Mouse (Mus musculus) kidney, embryonic 15.5 days (tissue): Measurements from ENCODE around the gene Efhd2. TPM values are rescaled to one million over a fixed set of nuclear protein-coding genes. Genes with fewer than 3 reads are reported as not detected.

Experiments used
- ATAC-seq: fragments of 200-750 bp; cut with Nextera tagmentation; replicated peaks from 2 replicates; pipeline ENCODE4 v1.8.0; 2017; ENCODE audit warnings: moderate TSS enrichment; ENCODE audit not compliant: low FRiP score
- H3K27ac ChIP-seq: fragments of 300-500 bp; sonication (generic); 2 replicates; pipeline ENCODE4 v1.5.1; 2015; ENCODE audit warnings: mild to moderate bottlenecking, inconsistent platforms
- H3K27me3 ChIP-seq: fragments of 300-500 bp; sonication (generic); 2 replicates; pipeline ENCODE4 v1.6.1; 2015; ENCODE audit warnings: inconsistent platforms
- H3K36me3 ChIP-seq: fragments of 300-500 bp; sonication (generic); 2 replicates; pipeline ENCODE4 v1.6.1; 2015; ENCODE audit warnings: inconsistent platforms
- H3K4me1 ChIP-seq: fragments of 300-500 bp; sonication (generic); 2 replicates; pipeline ENCODE4 v1.6.1; 2015; ENCODE audit warnings: inconsistent platforms
- H3K4me2 ChIP-seq: fragments of 300-500 bp; sonication (generic); 2 replicates; pipeline ENCODE4 v1.6.1; 2015; ENCODE audit warnings: moderate library complexity, mild to moderate bottlenecking, inconsistent platforms
- H3K4me3 ChIP-seq: fragments of 300-500 bp; sonication (generic); replicated peaks from 2 replicates; pipeline ENCODE4 v1.5.1; 2015; ENCODE audit warnings: mild to moderate bottlenecking, inconsistent platforms
- H3K9ac ChIP-seq: fragments of 300-500 bp; sonication (generic); 2 replicates; pipeline ENCODE4 v1.6.1; 2015; ENCODE audit warnings: mild to moderate bottlenecking, inconsistent platforms
- H3K9me3 ChIP-seq: fragments of 300-500 bp; sonication (generic); replicated peaks from 2 replicates; pipeline ENCODE4 v1.6.1; 2016; ENCODE audit warnings: inconsistent platforms
- WGBS: fragments of 180-500 bp; shearing (Covaris S2); methylation state at CpG from one replicate; pipeline ENCODE4 v1.1.7; 2015; ENCODE audit warnings: mixed read lengths; 5-methylcytosine and 5-hydroxymethylcytosine counted together
- polyA plus RNA-seq: library from polyadenylated mRNA; unstranded; fragments of >200 nt; fragmentation: Nextera tagmentation; extraction: Ambion mirVana; gene quantifications from 2 replicates; pipeline ENCODE4 v1.2.1, GENCODE M21; 2015

Gene Efhd2
- polyA plus RNA-seq, 1 experiment from 2014 or later: 56.7 TPM

DNA sequence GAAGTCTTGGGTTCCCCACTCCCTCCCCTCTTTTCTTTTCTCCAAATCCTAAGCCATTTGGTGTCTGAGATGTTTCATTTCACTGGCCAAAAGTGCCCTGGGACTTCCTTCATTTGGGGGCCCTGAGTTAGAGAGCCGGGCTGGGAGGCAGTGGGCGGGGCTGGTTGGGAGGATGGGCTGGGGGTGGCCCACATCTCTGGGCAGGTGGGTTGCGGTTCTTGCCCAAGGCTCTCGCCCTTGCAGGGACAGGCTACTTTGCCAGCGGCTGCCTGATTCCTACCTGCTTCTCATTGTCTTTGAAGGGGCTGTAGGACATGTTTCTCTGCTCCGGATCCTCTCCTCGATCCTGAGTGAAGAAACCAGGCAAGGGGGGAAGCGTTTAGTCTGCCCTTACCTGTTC, 24.2 kb upstream of the Efhd2 start:
- Histone ChIP-seq H3K4me3 (no peak overlapping the region), H3K27ac (no peak overlapping the region), H3K4me2 (no peak overlapping the region), H3K27me3 (no peaks in the 10 kb centered on the region), H3K4me1 (peaks cover 28% of the 10 kb centered on the region), H3K9me3 (no peaks in the 10 kb centered on the region), H3K36me3 (no peaks in the 10 kb centered on the region), H3K9ac (no peak overlapping the region)
- no peak for ATAC-seq
- 77% methylated on average over 8 of the region's 8 CpGs for WGBS

GRCm38 (mm10) chr4:141897838-141898237, 23.1 kb upstream of the Efhd2 start:
- no peak for ATAC-seq
- H3K9me3 ChIP-seq: no peaks in the 10 kb centered on the region
- no peaks in the 10 kb centered on the region for H3K36me3 ChIP-seq
- H3K4me2 ChIP-seq: no peak overlapping the region
- 74% methylated on average over 3 of the region's 3 CpGs for WGBS
- 0 out of 2 replicates have a peak overlapping the region, but pooled peaks have one; percentile 32 for H3K27ac ChIP-seq
- H3K27me3 ChIP-seq: no peaks in the 10 kb centered on the region
- no peak overlapping the region for H3K9ac ChIP-seq
- H3K4me1 ChIP-seq: peaks cover 28% of the 10 kb centered on the region
- H3K4me3 ChIP-seq: no peak overlapping the region

DNA sequence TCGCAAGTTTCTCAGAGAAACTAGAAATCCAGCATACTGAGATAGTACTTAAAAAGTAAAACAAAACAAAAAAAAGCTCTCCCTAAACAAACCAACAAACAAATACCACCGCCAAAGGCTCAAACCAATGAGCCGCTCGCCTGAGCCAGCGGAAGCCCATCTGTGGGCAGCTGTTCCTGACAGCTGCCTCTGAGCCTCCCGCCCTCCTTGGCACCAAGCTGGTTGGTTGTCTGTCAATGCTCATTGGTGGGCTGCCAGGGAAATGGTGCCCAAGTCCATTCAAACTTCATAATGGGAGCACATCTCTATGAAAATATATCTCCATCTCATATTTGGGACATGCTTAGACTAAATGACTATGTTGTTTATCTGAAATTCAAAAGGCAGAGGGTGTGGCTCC, 22.5 kb upstream of the Efhd2 start:
- H3K4me2 ChIP-seq: no peak overlapping the region
- ATAC-seq: no peak
- no peak overlapping the region for H3K9ac ChIP-seq
- H3K27ac ChIP-seq: no peak overlapping the region
- peaks cover 28% of the 10 kb centered on the region for H3K4me1 ChIP-seq
- 88% methylated on average over 6 of the region's 6 CpGs for WGBS
- H3K4me3 ChIP-seq: no peak overlapping the region
- H3K36me3 ChIP-seq: no peaks in the 10 kb centered on the region
- no peaks in the 10 kb centered on the region for H3K27me3 ChIP-seq
- H3K9me3 ChIP-seq: no peaks in the 10 kb centered on the region

DNA sequence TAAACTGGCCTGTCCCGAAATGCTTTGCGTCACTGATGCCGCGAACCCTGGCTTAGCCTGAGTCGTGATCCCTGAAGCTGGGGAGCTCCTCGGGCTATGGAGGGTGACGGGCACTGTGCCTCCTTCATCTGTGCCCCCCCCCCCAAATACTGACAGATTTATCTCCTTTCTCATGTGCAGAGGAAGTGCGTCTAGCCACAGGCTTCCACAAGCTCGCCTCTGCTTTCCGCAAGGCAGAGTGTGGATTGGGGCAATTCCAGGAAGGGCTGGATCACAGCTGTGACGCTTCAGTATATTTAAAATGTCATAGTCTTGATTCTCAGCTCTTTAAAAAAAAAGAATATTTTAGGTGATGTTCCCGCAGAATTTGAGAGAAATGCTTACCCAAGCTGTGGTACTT, 21.1 kb upstream of the Efhd2 start:
- no peak overlapping the region for H3K27ac ChIP-seq
- no peaks in the 10 kb centered on the region for H3K9me3 ChIP-seq
- H3K4me2 ChIP-seq: peak overlapping the region; percentile 39
- no peak overlapping the region for H3K9ac ChIP-seq
- H3K27me3 ChIP-seq: no peaks in the 10 kb centered on the region
- no peak overlapping the region for H3K4me3 ChIP-seq
- ATAC-seq: no peak
- WGBS: 36% methylated on average over 12 of the region's 12 CpGs
- peaks cover 23% of the 10 kb centered on the region for H3K4me1 ChIP-seq
- H3K36me3 ChIP-seq: no peaks in the 10 kb centered on the region

- no peak for ATAC-seq
Observed at GRCm38 (mm10) chr4:141893157-141893784, 18.6 kb upstream of the Efhd2 start.

DNA sequence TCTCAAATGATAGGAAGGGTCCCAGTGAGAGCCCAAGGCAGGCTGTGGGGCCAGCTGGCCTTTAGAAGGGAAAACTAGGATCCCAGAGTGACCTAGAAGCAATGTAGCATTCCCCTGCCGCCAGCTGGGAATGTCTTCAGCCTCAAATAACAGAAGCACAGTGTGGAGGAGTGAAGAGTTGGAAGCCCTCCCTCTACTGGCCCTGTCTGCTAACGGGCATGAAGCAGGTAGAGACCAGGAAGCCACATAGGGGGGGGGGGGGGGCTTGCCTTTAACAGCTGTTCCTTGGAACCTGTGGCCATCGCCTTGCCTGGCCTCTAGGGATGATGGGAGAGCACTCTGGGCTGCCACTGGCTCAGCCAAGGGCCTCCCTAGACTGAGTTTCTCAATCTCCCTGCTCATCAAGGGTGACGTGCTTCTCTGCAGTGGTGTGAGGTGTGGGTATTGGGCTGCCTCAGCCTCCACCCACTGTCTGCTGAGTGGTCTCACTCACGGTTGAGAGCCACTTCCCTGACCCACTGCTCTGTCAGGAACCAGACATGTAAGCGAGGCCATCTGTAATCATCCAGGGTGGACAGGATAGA, 11.8 kb upstream of the Efhd2 start:
- WGBS: 24% methylated on average over 6 of the region's 6 CpGs
- Histone ChIP-seq H3K4me3 (no peak overlapping the region), H3K9ac (no peak overlapping the region), H3K4me2 (no peak overlapping the region), H3K36me3 (no peaks in the 10 kb centered on the region), H3K4me1 (peaks cover 19% of the 10 kb centered on the region; the same call in 1 of the 2 replicates), H3K9me3 (no peaks in the 10 kb centered on the region; the same call in 1 of the 2 replicates), H3K27ac (peak overlapping the region; percentile 7; the same call in 1 of the 2 replicates), H3K27me3 (no peaks in the 10 kb centered on the region)
- peak; percentile 49; the same call in 1 of the 2 replicates for ATAC-seq

More at GRCm38 (mm10) chr4:141893157-141893784, 18.6 kb upstream of the Efhd2 start:
- no peaks in the 10 kb centered on the region for H3K27me3 ChIP-seq
- no peak overlapping the region for H3K9ac ChIP-seq
- H3K4me3 ChIP-seq: no peak overlapping the region
- WGBS: 86% methylated on average over 8 of the region's 8 CpGs
- H3K27ac ChIP-seq: no peak overlapping the region
- no peak overlapping the region for H3K4me2 ChIP-seq
- peaks cover 14% of the 10 kb centered on the region for H3K4me1 ChIP-seq
- H3K9me3 ChIP-seq: no peaks in the 10 kb centered on the region; the same call in 1 of the 2 replicates
- no peaks in the 10 kb centered on the region for H3K36me3 ChIP-seq

DNA sequence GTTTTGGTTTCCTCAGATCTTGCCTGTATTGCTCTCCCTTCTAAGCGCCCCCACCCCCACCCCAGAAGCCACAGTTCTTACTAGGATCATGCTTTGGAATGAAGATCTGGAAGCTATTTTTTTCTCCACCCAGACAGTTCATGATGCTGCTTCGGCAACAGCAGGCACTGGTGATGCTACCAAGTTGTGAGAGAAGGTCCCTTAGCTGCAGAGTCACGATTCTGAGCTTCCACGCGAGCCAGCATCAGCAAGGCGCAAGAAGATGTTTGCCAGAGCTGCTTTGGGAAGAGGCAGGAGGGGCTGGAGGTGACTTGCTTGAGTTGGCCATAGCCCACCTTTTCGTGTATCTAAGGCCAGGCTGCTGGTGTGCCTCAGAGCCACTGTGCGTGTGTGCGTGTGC, 10.7 kb upstream of the Efhd2 start:
- no peak overlapping the region for H3K27ac ChIP-seq
- no peak overlapping the region for H3K9ac ChIP-seq
- no peak overlapping the region for H3K4me2 ChIP-seq
- WGBS: 79% methylated on average over 9 of the region's 9 CpGs
- H3K36me3 ChIP-seq: no peaks in the 10 kb centered on the region
- H3K4me3 ChIP-seq: no peak overlapping the region
- no peaks in the 10 kb centered on the region; the same call in 1 of the 2 replicates for H3K9me3 ChIP-seq
- H3K27me3 ChIP-seq: no peaks in the 10 kb centered on the region
- ATAC-seq: no peak
- H3K4me1 ChIP-seq: peaks cover 22% of the 10 kb centered on the region; the same call in 1 of the 2 replicates

GRCm38 (mm10) chr4:141882858-141883257, 8.1 kb upstream of the Efhd2 start:
- ATAC-seq: no peak
- WGBS: 74% methylated on average over 7 of the region's 7 CpGs

GRCm38 (mm10) chr4:141881950-141882349, 7.2 kb upstream of the Efhd2 start:
- Histone ChIP-seq H3K4me3 (no peak overlapping the region), H3K27ac (no peak overlapping the region), H3K27me3 (no peaks in the 10 kb centered on the region; the same call in 1 of the 2 replicates), H3K9me3 (no peaks in the 10 kb centered on the region), H3K36me3 (no peaks in the 10 kb centered on the region), H3K4me1 (peaks cover 22% of the 10 kb centered on the region; the same call in 1 of the 2 replicates), H3K4me2 (no peak overlapping the region), H3K9ac (no peak overlapping the region)
- no peak for ATAC-seq
- 71% methylated on average over 5 of the region's 5 CpGs for WGBS

More at GRCm38 (mm10) chr4:141882858-141883257, 8.1 kb upstream of the Efhd2 start:
- Histone ChIP-seq H3K4me3 (no peak overlapping the region), H3K36me3 (no peaks in the 10 kb centered on the region), H3K27me3 (no peaks in the 10 kb centered on the region), H3K4me1 (peaks cover 22% of the 10 kb centered on the region; the same call in 1 of the 2 replicates), H3K4me2 (no peak overlapping the region), H3K9ac (no peak overlapping the region), H3K27ac (no peak overlapping the region), H3K9me3 (no peaks in the 10 kb centered on the region)

DNA sequence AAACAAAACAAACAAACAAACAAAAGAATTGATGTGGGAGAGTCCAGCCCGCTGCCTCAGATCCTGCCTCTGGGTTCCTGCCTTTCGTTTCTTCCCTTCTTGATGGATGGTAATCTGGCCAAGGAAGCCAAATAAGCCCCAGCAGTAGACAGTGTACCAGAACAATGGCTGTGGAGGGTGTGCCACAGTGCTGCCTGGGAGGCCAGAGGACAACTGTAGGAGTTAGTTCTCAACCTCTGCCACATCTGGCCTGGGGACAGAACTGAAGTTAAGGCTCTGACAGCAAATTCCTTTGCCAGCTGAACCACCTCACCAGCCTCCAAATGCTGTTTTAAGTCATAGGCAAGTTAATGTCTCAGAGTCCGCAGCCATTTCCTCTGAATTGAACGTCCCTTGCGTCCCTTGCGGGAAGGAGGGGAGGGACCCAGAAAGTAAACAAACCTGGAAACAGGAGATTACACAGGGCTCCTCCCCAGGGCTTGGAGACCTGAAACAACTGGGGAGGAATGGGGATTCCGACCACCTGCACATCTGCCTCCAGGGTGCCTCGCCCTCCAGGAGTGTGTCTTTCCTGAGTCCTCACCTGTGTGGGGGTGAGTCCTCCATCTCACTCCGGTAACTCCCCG, 6.7 kb upstream of the Efhd2 start:
- WGBS: 54% methylated on average over 10 of the region's 10 CpGs
- no peak overlapping the region for H3K9ac ChIP-seq

GRCm38 (mm10) chr4:141879875-141880274, 5.2 kb upstream of the Efhd2 start:
- Histone ChIP-seq H3K9me3 (no peaks in the 10 kb centered on the region), H3K4me3 (no peak overlapping the region), H3K27me3 (peaks cover 17% of the 10 kb centered on the region), H3K4me1 (peaks cover 19% of the 10 kb centered on the region), H3K36me3 (no peaks in the 10 kb centered on the region), H3K4me2 (no peak overlapping the region), H3K9ac (no peak overlapping the region), H3K27ac (no peak overlapping the region)
- no peak for ATAC-seq
- WGBS: 65% methylated on average over 9 of the region's 9 CpGs

More for the DNA sequence above, 6.7 kb upstream of the Efhd2 start:
- peaks cover 19% of the 10 kb centered on the region; the same call in 1 of the 2 replicates for H3K4me1 ChIP-seq
- H3K9me3 ChIP-seq: no peaks in the 10 kb centered on the region
- no peak overlapping the region for H3K27ac ChIP-seq
- no peak overlapping the region for H3K4me3 ChIP-seq
- peaks cover 3% of the 10 kb centered on the region for H3K27me3 ChIP-seq
- no peaks in the 10 kb centered on the region for H3K36me3 ChIP-seq
- ATAC-seq: no peak
- H3K4me2 ChIP-seq: no peak overlapping the region

DNA sequence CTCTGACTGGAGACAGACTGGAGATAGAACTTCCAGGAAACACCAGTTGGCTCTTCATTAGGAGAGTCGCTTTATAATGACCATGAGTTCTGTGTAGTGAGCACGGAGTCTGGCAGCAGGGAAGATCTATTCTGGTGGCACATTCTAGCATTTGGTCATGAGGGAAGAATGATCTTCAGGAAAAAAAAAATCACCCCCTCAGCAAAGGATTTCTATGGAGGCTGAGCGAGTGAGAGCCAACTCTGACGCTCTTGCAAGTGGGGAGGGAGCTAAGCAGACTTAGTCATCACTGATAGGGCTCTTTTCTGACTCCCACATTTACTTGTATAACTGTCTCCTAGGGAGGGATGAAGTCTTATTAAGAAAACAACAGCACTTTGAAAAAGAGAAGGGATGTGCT, 4.4 kb upstream of the Efhd2 start:
- H3K27me3 ChIP-seq: peaks cover 17% of the 10 kb centered on the region
- H3K36me3 ChIP-seq: no peaks in the 10 kb centered on the region
- H3K9ac ChIP-seq: no peak overlapping the region
- no peak overlapping the region for H3K4me2 ChIP-seq
- ATAC-seq: no peak
- H3K4me3 ChIP-seq: no peak overlapping the region
- H3K27ac ChIP-seq: no peak overlapping the region
- H3K4me1 ChIP-seq: peaks cover 21% of the 10 kb centered on the region
- no peaks in the 10 kb centered on the region for H3K9me3 ChIP-seq
- 66% methylated on average over 4 of the region's 4 CpGs for WGBS
